Mouse (Mus musculus) urinary bladder, postnatal 25 days (tissue): Measurements from ENCODE around the gene Apoa2.
A peak's percentile ranks its signal among the peaks of the same experiment; 100 is the strongest.

Experiments
- DNase-seq: peaks from one replicate; pipeline ENCODE4 v3.0.0; 2022; ENCODE audit warnings: low spot score

Gene Apoa2

DNA sequence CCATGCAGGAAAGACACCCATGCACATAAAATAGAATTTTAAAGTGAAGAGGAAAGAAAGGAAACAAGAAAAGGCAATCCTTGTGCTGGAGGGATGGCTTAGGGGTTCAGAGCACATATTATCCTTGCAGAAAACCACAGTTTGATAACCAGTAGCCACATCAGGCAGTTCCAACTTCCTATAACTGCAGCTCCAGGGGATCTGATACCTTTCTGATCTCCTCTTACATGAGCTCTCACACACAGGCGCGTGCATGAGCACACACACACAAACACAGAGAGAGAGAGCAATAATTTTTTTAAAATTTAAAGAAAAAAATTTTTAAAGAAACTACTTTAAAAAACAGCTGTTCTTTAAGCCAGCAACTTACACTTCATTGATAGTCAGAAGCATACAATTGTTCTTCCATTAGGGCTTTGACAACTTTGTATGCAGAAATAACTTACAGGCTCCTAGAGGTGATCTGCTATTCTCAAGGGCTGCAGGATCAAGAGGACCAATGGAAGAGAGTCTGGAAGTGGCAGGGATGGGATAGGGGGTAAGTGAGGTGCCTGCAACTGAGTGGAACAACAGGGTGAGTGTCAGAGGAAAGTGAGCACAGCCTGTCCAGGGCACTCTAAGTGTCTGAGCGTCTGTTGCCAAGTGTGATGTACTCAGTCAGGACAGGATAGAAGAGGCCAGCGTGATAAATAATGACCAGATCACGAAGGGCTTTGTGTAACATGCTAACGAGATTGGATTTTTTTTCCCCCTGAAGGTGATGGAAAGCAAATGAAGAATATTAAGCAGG lies 19.0 kb upstream of the Apoa2 start:
- no peak for DNase-seq

DNA sequence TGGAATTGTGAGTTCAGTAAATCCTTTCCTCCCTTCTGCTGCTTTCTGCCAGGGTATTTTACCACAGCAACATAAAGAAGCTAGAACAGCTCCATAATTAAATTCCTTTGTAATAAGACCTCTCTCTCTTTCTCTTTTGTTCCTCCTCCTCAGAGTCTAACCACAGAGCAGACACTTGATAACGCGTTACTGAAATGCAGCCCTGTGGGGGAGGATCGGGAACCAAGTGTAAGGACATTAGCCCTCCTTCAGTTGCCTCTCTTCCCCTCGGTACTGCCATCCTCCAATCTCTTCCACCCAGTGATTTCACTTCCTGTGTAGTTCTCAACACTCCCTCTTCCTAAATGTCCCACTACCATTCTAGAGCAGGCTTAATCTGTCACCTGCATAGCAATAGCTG lies 15.4 kb upstream of the Apoa2 start:
- no peak for DNase-seq

DNA sequence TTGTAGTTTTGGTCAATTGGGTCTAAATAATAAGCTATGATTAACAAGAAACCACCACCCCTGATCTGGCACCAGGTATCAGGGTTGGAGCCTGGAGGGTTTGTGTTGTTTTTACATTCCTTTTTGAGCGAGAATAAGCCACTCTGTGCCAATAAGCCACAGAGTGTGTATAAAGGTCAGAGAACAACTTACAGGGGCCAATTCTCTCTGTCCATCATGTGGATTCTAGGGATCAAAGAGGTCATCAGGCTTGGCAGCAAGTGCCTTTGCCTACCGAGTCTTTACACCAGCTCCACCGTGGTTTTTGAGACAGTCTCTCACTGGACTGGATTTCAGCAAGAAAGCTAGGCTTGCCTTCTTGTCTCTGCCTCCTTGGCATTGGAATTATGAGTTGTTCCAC lies 12.0 kb upstream of the Apoa2 start:
- DNase-seq = no peak

DNA sequence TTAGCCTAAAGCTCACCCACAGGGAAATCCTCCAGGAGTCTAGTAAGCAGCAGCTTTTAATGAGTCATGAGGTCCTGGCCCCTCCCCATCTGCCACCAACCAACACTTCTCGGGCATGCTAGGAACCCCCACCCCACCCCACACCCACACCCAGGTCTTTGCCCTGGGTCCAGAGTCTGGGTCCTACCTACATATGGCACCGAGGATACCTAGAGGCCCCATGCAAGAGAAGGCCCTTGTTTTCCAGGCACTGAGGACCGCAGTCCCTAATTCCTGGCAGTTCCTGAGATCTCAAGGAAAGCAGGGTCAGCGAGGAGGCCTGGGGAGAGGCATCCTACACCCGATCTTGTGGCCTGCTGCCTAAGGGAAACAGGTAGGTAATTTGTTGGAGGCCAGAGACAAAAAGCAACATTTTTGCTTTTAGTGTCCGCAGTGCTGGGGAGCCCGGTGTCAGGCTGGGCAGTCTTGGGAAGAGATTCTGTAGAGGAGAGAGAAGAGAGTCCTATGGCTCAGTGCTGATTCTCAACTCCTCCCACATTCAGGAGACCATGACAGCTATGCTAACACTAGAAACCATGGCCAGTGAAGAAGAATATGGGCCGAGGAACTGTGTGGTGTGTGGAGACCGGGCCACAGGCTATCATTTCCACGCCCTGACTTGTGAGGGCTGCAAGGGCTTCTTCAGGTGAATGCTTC lies 10.9 kb upstream of the Apoa2 start, which contains the start of gene Nr1i3:
TSS of gene Nr1i3 (plus strand) at position 170 of the 696 bp plus-strand sequence.
- DNase-seq = no peak

DNA sequence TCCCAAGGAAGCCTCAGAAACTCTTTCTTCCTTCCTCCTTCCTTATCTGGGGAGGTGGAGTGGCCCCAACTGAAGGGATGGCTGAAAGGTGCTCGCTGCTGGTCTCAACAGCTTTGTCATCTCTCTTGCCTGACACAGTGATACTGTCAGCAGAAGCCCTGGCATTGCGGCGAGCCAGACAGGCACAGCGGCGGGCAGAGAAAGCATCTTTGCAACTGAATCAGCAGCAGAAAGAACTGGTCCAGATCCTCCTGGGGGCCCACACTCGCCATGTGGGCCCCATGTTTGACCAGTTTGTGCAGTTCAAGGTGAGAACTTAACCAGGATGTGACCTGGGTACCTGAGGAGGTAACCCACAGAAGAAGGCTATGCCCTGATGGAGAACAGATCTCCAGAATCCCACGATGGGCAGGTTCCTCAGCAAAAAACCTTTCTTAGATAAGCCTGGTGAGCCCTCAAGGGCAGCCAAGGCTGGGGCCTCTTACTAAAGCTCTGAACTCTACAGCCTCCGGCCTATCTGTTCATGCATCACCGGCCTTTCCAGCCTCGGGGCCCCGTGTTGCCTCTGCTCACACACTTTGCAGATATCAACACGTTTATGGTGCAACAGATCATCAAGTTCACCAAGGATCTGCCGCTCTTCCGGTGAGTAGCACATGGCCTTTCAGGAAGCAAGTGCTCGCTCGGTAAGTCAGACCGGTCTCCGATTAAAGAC lies 8.5 kb upstream of the Apoa2 start:
- DNase-seq = no peak

DNA sequence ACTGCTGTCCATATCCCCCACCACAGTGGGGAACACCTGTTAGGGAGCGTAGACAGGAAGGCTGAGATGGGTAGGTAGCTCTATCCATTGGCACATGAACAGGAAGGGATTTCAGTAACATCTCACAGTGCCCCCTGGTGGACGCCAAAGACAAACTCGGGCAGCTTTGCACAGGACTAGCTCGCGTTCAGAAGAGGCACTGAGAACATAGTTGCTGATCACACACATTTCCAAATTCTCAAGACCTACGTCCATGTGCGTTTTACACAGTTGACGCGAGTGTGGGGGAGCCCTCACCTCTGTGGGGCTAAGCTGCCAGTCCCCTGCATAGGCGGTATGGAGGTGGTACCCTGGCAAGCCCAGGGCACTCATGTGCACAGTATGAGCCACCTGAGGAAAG lies 4.0 kb upstream of the Apoa2 start:
- peak; percentile 87 for DNase-seq

DNA sequence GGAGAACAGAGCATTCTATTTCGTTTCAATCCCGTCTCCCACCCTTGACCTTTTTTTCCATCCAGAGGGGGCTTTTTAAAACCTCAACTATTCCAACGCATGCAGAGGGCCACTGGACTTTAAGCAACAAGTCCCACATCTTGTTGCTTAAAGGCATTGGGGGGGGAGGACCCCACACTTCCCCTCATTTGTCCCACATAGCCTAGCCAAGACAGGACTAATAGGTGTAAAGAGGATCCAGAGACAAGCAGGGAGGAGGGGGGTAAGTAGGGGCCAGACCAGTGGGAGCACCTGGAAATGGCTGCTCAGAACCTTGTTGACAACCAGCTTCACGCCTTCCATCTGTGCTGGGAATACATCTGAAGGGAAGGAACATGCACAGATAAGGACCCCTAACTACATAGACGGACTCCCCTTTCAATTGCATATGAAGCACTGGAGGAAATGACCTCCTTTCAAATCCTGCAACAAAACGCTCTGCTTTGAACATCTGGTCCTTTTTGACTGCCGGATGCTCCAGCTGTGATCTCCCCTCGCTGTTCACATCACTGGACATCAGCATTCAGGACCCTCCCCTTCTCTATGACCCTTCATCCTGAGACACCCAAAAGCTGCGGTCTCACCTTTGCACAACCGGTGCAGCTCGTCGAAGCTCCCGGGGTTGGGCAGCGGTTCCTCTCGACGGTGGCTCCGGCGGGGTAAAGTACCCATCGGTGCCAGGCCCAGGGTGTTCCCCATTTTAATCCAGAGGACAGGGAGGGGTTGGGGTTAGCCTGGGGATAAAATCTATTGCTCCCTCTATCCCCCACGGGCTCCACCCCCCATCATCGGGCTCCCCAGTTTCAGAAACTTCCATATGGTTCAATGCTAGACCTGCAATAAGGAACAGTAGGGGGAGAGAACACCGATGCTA lies 3.3 kb upstream of the Apoa2 start:
- DNase-seq = peak; percentile 30

DNA sequence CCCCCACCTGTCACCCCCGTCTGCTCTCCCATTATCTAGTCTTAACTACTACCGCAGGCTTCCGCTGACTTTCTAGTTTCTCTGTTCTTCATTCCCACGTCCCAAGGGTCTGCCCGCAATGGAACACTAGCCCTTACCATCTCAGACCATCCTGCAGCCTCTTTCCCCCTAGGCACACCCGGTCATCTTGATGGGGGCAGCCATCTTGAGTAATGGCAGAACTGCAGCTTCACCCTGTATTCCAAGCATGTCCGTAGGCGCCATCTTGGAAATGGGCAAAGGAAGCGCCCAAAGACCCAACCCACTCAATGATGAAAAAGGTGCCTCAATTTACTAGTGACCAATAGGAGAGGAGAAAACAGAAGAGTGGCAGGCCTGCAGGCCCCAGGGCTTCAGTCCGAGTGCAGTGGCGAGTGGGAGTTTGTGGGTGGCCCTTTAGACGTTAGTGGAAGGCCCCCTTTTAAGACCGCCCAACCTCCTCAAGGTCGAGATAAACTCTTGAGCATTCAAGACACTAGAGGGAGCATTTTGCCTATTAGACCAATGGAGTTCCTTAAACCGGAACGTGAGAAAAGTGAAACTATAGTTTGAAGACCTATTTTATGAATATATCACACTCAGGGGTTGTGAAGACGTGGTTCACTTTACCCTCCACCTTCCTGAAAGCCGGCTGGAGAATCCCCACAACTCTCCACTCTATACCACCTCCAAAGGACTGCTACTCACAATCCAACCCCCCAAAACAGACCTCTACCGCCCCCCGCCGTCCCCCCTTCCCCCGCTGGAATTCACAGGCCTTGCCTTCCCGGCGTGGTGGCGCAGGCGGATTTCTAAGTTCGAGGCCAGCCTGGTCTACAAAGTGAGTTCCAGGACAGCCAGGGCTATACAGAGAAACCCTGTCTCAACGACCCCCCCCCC lies 2.4 kb upstream of the Apoa2 start, which contains the start of gene Tomm40l:
TSS of gene Tomm40l (minus strand) at position 277 of the 918 bp plus-strand sequence.
- DNase-seq = peak; percentile 68

DNA sequence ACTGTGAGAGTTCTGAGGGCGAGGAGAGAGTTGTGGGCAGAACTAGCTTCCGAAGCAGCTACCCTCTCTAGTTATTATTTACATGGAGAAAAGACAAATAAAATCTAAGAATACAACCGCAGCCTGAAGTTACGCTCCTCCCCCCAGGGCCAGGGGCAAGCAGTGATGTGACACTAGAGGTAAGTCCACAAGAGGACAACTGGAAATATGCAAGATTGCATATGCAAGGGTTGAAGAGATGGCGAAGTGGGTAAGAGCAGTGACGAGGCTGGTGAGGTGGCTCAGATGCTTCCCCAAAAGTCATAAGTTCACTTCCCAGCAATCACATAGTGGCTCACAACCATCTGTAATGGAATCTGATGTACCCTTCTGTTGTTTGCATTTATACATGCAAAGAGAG lies 1.7 kb upstream of the Apoa2 start:
- DNase-seq = no peak

DNA sequence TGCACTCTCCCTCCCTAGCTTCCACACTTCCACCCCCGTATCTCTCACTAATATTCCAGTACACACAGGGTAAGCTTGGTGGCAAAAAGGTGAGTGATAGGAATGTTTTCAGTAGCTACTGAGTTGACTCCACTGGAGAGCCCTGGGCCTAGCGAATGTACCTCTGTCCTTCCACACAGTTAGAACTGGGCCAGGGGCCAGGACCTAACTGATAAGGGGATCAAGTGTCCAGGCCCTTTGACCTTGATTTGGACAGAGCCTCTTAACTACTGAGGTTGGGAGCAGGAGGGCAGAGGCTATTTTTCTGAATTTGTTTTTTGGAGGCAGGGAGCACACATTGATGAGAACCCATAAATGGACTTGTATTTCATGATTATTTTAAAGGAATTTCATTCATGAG lies 1.1 kb upstream of the Apoa2 start:
- no peak for DNase-seq

DNA sequence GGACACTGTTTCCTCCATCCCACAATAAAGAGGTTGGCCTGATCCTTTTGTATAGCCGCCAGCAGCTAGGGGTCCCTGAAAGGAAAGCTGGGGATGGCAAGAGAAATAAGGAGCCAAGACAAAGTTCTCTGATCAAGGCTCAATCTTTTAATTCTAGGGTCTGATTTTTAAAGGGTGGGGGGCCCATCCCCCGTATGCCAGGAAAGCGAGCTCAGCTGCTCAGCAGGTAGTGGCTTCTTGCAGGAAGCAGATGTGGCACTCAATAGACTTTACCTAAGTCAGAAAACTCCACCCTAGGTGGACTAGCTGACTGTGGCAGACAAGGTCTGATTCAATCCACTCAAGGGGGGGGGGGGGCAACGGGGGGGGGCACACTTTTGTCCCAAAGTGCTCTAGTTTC lies 1.9 kb downstream of the Apoa2 start:
- no peak for DNase-seq

DNA sequence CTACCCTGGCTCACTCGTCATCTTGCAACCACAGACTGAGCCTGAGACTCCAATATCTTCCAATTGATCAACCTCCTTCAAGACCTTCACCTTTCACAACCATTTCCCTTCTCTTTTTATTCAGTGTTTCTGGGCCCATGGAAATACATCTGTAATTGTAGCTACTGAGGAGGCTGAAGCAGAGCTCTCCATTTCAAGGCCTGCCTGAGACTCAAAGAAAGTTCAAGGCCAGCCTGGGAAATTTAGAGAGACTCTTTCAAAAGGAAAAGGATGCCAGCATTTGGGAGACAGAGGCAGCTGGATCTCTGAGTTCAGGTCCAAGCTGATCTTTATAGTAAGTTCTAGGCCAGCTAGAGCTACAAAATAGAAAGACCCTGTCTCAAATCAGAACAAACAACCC lies 3.0 kb downstream of the Apoa2 start:
- DNase-seq = no peak

DNA sequence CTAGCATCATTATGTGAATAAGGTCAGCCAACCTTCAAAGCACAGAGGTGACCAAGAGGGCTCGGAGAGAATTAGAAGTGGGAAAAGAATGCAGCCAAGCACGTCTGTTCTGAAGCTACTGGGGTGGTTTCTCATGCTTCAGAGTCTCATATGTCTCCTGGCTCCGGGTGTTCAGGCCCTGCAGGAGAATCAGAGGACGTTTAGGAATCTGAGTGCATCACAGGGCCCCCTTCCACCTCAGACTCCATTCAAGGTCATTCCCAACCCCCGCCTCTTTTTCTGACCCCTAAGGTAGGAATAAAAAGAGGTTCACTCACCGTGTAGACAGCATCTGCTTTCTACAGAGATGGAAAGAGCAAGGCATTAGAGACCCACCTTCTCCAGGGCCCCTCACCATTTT lies 4.9 kb downstream of the Apoa2 start:
- DNase-seq = no peak

DNA sequence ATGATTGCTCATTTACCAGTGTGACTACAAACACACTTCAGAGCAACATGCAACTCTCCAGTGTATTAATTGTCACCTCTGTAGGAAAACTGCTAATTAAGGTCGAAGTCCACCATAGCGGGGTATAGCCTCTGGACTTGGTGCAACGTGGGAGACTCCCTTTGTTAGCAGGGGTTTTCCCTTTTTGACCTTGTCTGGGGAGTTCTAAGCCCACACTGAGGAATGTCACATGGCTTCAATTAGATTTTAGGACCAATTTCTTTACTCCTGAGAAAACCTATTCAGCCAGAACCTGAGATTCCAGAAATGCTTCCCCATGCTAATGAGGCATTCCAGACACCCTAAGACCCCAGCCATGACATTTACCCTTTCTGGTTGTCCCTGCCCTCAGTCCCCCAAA lies 5.4 kb downstream of the Apoa2 start:
- no peak for DNase-seq

DNA sequence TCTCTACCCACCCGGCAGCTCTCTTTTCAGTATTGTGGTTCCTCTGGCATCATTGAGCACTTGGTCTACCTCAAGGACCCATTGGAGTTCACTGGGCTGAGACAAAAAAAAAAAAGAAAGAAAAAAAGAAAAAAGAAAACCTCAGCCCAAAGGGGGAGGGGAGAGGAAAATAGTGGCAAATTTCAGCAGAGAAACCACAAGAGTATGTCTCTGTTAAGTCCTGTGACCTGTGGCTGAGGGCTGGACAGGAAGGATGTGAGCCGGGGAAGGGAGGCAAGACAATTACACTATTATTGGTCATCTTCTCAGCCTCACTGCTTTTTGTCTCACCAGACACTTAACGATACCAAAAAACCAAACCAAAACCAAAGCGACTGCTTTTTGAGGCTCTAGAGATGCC lies 7.0 kb downstream of the Apoa2 start:
- DNase-seq = no peak

DNA sequence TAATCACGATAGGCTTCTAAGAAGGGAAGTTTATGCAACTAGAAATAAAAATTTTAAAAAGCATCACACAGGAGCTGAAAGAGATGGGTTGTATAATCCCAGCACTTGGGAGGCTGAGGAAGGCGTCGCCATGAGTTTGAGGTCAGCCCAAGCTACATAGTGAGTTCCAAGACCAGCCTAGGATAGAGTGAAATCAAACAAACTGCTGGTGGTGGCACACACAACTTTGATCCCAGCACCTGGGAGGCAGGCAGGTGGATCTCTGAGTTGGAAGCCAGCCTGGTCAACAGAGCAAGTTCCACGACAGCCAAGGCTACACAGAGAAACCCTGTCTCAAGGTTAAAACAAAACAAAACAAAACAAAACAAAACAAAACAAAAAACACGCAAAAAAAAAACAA lies 7.5 kb downstream of the Apoa2 start:
- no peak for DNase-seq

DNA sequence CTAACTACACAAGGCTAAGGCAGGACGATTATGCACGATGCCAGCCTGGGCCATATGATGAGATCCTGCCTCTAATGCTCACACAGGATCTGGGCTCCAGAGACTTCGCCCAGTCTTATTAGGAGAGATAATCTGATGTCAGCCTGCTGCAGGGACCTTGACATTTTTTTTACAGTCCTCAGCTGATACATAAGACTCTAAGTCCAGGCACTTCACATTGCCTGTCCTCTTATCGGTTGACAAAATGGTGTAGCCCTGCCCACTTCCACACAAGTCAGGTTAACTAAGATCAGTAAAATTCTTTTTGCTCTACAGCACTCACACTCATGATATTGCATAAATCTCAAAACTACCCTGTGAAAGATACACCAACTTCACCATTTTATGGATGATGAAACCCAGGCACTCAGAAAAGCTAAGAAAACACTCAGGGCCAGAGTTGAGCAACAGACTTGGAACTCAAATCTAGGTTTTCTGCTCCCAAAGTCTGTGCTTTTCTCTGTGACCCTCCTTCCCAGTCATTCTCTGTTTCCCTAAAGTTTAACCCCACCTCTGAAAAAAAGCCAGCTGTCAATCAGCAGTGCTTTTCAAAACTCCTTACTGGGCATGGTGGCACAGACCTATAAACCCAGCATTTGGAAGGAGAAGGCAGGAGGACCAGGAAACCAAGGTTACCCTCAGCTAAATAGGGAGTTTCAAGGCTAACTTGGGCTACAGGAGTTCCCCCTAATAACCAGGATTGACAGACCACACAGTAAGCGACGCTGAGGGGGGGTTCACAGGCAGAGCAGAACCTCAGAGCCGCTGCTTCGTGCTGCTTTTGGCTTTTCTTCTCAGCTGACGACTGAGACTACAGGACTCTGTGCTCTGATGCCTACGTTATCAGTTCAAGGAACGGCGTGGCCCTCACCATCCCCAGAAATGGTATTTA lies 8.2 kb downstream of the Apoa2 start:
- no peak for DNase-seq

DNA sequence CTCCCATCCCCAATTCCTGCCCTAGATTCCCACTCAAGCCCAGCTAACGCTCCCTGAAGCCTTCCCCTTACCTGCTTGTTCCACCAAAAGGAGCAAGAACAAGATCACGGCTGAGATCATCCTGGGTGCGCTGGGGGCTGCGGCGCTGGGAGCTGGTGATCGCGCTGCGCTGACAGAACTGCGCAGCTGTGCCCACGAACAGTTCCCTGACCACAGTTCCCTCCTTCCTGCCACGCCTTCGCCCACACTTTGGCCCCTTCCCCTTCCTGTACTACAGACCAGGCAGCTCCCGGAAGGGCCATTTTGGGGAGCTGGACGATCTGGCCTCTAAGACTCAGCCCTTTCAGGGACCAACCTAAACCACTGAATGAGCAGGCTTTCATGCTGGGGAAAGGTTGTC lies 9.3 kb downstream of the Apoa2 start, which contains the start of gene Fcer1g:
TSS of gene Fcer1g (minus strand) at position 240 of the 400 bp plus-strand sequence.
- DNase-seq = no peak

DNA sequence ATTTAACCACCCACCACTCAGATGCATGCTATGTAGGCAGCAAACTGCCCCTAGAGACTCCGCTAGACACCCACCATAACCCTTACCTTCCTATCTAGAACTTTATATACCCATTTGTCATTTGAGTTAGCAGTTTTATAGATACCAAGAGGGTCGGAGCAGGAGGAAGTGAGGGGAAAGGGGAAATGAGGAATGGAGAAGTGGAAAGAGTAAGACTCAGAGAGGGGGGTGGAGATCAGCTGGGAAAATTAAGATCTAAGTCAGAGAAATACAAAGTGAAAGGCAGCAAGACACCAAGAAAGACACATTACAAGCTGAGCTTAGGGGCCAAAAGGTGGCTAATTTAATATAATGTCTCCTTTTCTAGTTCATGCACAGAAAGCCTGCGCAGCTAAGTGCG lies 9.7 kb downstream of the Apoa2 start:
- DNase-seq = no peak

DNA sequence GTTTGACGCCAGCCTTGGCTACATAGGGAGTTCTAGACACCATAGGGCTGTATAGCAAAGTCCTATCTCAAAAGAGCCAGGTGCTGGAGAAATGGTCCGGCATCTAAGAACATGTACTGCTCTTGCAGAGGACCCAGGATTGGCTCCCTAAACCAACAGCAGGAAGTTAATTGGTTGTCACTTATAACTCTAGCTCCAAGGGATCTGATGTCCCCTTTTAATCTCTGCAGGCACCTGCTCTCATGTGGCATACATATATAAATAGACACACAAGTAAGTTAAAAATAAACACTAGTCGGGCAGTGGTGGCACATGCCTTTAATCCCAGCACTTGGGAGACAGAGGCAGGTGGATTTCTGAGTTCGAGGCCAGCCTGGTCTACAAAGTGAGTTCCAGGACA lies 10.9 kb downstream of the Apoa2 start:
- DNase-seq = no peak
